Mouse (Mus musculus) olfactory bulb, adult 2 months (tissue): ENCODE results near the gene Vstm4. TPM values are rescaled to one million over a fixed set of nuclear protein-coding genes. Genes with fewer than 3 reads are reported as not detected.

ENCODE experiments used
- H3K27ac ChIP-seq: fragments of 200-500 bp; 2 replicates; pipeline ENCODE4 v1.5.1; 2012; ENCODE audit warnings: low read depth, low read length; ENCODE audit not compliant: insufficient read depth
- H3K4me1 ChIP-seq: fragments of 200-500 bp; 2 replicates; pipeline ENCODE4 v1.6.1; 2012; ENCODE audit warnings: low read length; ENCODE audit not compliant: control insufficient read depth, insufficient read depth
- H3K4me3 ChIP-seq: fragments of 200-500 bp; 2 replicates; pipeline ENCODE4 v1.5.1; 2012; ENCODE audit warnings: mild to moderate bottlenecking, low read depth, low read length, moderate library complexity; ENCODE audit not compliant: insufficient read depth
- CTCF ChIP-seq: fragments of 200-500 bp; IDR thresholded peaks from 2 replicates; pipeline ENCODE4 v1.5.1; 2012; ENCODE audit warnings: low read depth, mild to moderate bottlenecking, low read length, moderate library complexity; ENCODE audit not compliant: insufficient read depth
- POLR2A ChIP-seq: fragments of 200-500 bp; IDR thresholded peaks from 2 replicates; pipeline ENCODE4 v1.6.1; 2012; ENCODE audit warnings: mild to moderate bottlenecking, low read depth, low read length, moderate library complexity; ENCODE audit not compliant: insufficient read depth
- WGBS: fragments of 180-500 bp; shearing (Covaris S2); methylation state at CpG from one replicate; pipeline ENCODE4 v1.1.7; 2018; 5-methylcytosine and 5-hydroxymethylcytosine counted together
- polyA plus RNA-seq: library from polyadenylated mRNA; stranded (reverse); fragments of >200 nt; gene quantifications from 2 replicates; pipeline ENCODE4 v1.2.4, GENCODE M21; 2012; ENCODE audit warnings: low replicate concordance; ENCODE audit not compliant: missing spikeins, insufficient read depth, insufficient read length

The Vstm4 gene
- polyA plus RNA-seq, 1 experiment: not detected

DNA sequence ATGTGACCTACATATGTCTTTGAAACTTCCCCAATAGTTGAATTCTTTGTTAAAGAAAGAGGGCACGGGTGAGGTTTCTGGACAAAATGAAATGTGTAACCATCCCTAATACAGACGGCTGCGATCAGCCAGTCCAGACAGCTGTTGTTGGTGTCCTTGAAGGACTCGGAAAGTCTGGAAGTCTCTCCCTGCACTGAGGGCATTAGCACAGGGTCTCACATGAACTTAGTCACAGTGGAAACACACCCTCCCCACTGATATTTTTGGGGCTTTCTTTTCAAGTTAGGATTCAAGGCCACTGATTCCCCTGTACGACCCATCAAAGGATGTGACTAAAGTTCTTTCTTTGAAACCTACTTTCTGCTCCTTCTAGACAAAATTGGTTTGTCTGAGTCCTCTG, 23.8 kb downstream of the Vstm4 start:
- 82% methylated on average over 5 of the region's 5 CpGs for WGBS
- Histone ChIP-seq H3K4me1 (peaks cover 5% of the 10 kb centered on the region; the same call in 1 of the 2 replicates), H3K4me3 (no peak overlapping the region), H3K27ac (no peak overlapping the region)
- TF ChIP-seq POLR2A (no peak), CTCF (no peak)

- Histone ChIP-seq H3K27ac (no peak overlapping the region), H3K4me3 (no peak overlapping the region), H3K4me1 (peaks cover 2% of the 10 kb centered on the region; the same call in 1 of the 2 replicates)
- TF ChIP-seq POLR2A (no peak), CTCF (no peak)
- WGBS: 75% methylated on average over 1 of the region's 1 CpGs
Observed at GRCm38 (mm10) chr14:32881693-32882092, 25.1 kb downstream of the Vstm4 start.

GRCm38 (mm10) chr14:32888876-32889674, 32.5 kb downstream of the Vstm4 start:
- 44% methylated on average over 6 of the region's 6 CpGs for WGBS
- H3K4me1 ChIP-seq: peaks cover 9% of the 10 kb centered on the region
- TF ChIP-seq POLR2A: no peak
- TF ChIP-seq CTCF: no peak
- H3K27ac ChIP-seq: no peak overlapping the region
- H3K4me3 ChIP-seq: no peak overlapping the region

DNA sequence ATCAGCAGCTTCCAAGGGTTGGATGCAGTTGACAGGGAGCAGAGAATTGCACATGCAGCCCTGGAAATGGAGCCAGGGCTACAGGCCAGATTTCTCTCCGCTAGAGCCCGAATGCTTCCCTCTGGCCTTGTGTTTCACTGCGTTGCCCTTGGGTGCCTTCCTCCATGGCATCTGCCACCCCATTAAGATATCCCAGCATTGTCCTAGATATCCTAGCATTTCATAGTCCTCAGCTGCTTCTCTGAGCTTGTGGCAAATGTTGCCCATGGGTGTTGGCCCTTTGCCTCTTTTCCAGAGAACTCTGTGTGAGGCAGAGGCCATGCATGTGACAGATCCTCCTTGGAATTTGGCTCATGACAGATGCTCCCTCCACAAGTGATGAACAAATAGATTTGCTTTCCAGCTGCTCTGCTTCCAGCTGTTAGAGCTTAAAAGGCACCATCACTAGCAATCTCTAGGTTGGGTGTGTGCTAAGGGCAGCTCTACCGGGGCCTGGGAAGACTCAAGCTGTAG, 37.8 kb downstream of the Vstm4 start:
- H3K4me3 ChIP-seq: no peak overlapping the region
- TF ChIP-seq POLR2A: no peak
- no peak for TF ChIP-seq CTCF
- WGBS: 66% methylated on average over 4 of the region's 4 CpGs

DNA sequence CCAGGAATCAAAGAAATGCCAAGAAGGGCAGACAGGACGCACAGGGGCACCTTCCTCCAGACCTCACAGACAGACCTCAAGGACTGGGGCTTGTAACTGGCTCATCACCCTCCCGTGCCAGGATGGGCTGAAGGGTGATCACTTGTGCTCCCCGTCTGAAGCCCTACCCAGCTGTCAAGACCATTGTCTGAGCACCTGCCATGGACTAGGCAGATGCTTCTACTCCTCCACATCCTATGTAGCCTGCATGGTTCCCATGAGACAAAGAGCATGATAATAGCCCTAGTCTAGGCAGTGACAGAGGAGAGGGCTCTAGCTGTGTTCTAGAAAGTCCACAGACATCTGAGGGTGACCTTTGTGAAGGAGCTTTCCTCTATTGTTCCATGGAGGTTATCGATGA, 38.3 kb downstream of the Vstm4 start:
- TF ChIP-seq POLR2A: no peak
- TF ChIP-seq CTCF: no peak
- Histone ChIP-seq H3K4me3 (no peak overlapping the region), H3K4me1 (peaks cover 4% of the 10 kb centered on the region; the same call in 1 of the 2 replicates), H3K27ac (no peak overlapping the region)
- WGBS: 88% methylated on average over 4 of the region's 4 CpGs

More for the DNA sequence above, 37.8 kb downstream of the Vstm4 start:
- Histone ChIP-seq H3K27ac (no peak overlapping the region), H3K4me1 (peaks cover 5% of the 10 kb centered on the region)

DNA sequence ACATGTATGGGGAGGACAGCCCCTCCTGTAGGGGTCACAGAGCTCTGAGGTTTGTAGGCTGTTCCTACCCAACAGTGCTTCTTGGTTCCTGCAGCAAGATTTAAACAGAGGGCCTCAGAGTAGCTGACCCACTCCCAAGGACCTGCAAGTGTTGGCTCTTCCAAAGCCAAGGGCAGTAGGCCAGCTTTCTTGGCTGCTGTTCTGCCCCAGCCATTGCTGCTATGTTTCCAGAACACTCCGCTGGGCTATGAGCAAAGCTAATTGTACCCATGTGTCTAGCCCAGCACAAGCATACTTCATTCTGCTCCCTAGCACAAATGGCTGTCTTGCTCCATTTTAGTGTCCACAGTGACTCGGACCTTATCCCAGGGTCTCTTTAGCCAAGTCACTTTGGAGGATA, 40.3 kb downstream of the Vstm4 start:
- no peak for TF ChIP-seq CTCF
- no peak for TF ChIP-seq POLR2A
- no peak overlapping the region for H3K27ac ChIP-seq
- no peak overlapping the region for H3K4me3 ChIP-seq
- 69% methylated on average over 2 of the region's 2 CpGs for WGBS
- peaks cover 4% of the 10 kb centered on the region; the same call in 1 of the 2 replicates for H3K4me1 ChIP-seq

- H3K4me3 ChIP-seq: no peak overlapping the region
- TF ChIP-seq CTCF (no peak), POLR2A (no peak)
- H3K27ac ChIP-seq: no peak overlapping the region
- H3K4me1 ChIP-seq: no peaks in the 10 kb centered on the region
- WGBS: 89% methylated on average over 3 of the region's 3 CpGs
Observed at GRCm38 (mm10) chr14:32903203-32903602, 46.6 kb downstream of the Vstm4 start.

- TF ChIP-seq CTCF (no peak), POLR2A (no peak)
- H3K4me3 ChIP-seq: no peak overlapping the region
- H3K4me1 ChIP-seq: no peaks in the 10 kb centered on the region
- 39% methylated on average over 3 of the region's 3 CpGs for WGBS
- H3K27ac ChIP-seq: no peak overlapping the region
Observed at GRCm38 (mm10) chr14:32906545-32906944, 50.0 kb downstream of the Vstm4 start.

GRCm38 (mm10) chr14:32909112-32909511, 52.6 kb downstream of the Vstm4 start:
- TF ChIP-seq POLR2A (no peak), CTCF (no peak)
- no peaks in the 10 kb centered on the region; the same call in 1 of the 2 replicates for H3K4me1 ChIP-seq
- WGBS: 81% methylated on average over 6 of the region's 6 CpGs

More at GRCm38 (mm10) chr14:32909112-32909511, 52.6 kb downstream of the Vstm4 start:
- Histone ChIP-seq H3K27ac (no peak overlapping the region), H3K4me3 (no peak overlapping the region)
